Mouse (Mus musculus) lung, postnatal 0 days (tissue): ENCODE data around the gene Rtl9. TPM values are rescaled to one million over a fixed set of nuclear protein-coding genes. Genes with fewer than 3 reads are reported as not detected.

Experiments
- ATAC-seq: fragments of 200-750 bp; cut with Nextera tagmentation; 2 replicates; pipeline ENCODE4 v1.8.0; 2017; ENCODE audit warnings: moderate library complexity
- DNase-seq: peaks from one replicate; pipeline ENCODE4 v3.0.0-alpha.2; 2016; ENCODE audit warnings: low spot score
- H3K27ac ChIP-seq: fragments of 300-500 bp; sonication (generic); 2 replicates; pipeline ENCODE4 v1.5.1; 2014; ENCODE audit warnings: antibody characterized with exemption, mild to moderate bottlenecking, low read length, mixed read lengths
- H3K27me3 ChIP-seq: fragments of 300-500 bp; sonication (generic); replicated peaks from 2 replicates; pipeline ENCODE4 v1.6.1; 2014; ENCODE audit warnings: low read length, mixed read lengths; ENCODE audit not compliant: insufficient read depth
- H3K36me3 ChIP-seq: fragments of 300-500 bp; sonication (generic); 2 replicates; pipeline ENCODE4 v1.6.1; 2014; ENCODE audit warnings: low read length, mixed read lengths; ENCODE audit not compliant: insufficient read depth
- H3K4me1 ChIP-seq: fragments of 300-500 bp; sonication (generic); 2 replicates; pipeline ENCODE4 v1.6.1; 2014; ENCODE audit warnings: antibody characterized with exemption, low read depth, low read length, mixed read lengths; ENCODE audit not compliant: insufficient read depth
- H3K4me2 ChIP-seq: fragments of 300-500 bp; sonication (generic); replicated peaks from 2 replicates; pipeline ENCODE4 v1.6.1; 2014; ENCODE audit warnings: low read depth, mild to moderate bottlenecking, low read length, moderate library complexity, mixed read lengths
- H3K4me3 ChIP-seq: fragments of 300-500 bp; sonication (generic); 2 replicates; pipeline ENCODE4 v1.5.1; 2014; ENCODE audit warnings: low read depth, low read length
- H3K9ac ChIP-seq: fragments of 300-500 bp; sonication (generic); replicated peaks from 2 replicates; pipeline ENCODE4 v1.6.1; 2014; ENCODE audit warnings: low read depth, mild to moderate bottlenecking
- H3K9me3 ChIP-seq: fragments of 300-500 bp; sonication (generic); 2 replicates; pipeline ENCODE4 v1.6.1; 2016; ENCODE audit warnings: low read length, mixed read lengths
- CTCF ChIP-seq: IDR thresholded peaks from 2 replicates; pipeline ENCODE4 v1.5.1; 2016; ENCODE audit warnings: antibody characterized with exemption, mild to moderate bottlenecking
- EP300 ChIP-seq: IDR thresholded peaks from 2 replicates; pipeline ENCODE4 v1.6.1; 2016; ENCODE audit warnings: antibody characterized with exemption, mild to moderate bottlenecking, control low read depth
- WGBS: fragments of 180-500 bp; shearing (Covaris S2); extraction: QIAGEN DNeasy Blood & Tissue Kit; methylation state at CpG from one replicate; pipeline ENCODE4 v1.1.7; 2014; 5-methylcytosine and 5-hydroxymethylcytosine counted together
- polyA plus RNA-seq: library from polyadenylated mRNA; unstranded; fragments of >200 nt; fragmentation: Nextera tagmentation; extraction: Ambion mirVana; gene quantifications from 2 replicates; pipeline ENCODE4 v1.2.1, GENCODE M21; 2015

Rtl9 gene
- 0.08 TPM in 2 replicates for polyA plus RNA-seq

DNA sequence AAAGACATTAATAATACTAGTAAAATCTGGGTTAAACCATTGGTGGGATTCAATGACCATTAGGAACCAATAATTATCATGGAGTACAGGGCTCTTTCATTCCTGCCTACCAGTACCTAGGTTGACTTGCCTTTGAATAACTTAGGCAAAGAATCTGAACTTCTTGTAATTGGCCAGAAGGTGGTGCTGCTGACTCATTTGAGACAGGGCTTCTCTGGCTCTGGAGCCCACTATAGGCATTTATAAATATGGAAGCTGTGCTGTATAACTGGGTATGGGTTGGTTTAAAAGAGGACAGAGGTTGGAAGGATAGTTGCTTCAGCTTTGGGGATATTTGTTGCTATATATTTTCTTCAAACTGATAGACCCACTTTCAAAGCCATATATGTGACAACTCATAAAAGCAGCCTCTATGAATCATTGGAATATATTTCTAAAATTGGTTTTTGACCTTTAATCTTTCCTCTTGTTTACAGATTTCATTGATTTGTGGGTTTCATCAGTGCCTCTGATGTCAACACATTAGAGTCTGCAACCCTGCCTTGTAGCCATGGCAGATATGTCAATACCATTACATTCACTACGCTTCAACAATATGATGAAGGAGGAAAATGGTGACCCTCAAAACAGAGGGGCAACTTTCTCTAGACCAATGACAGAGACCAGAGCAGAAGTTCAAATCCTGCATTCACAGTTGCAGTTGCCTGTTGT is at the start of gene Rtl9:
Rtl9 (plus strand) TSS at position 551 of the 711 bp plus-strand sequence.
- 100% methylated on average over 1 of the region's 1 CpGs for WGBS
- ATAC-seq = no peak

DNA sequence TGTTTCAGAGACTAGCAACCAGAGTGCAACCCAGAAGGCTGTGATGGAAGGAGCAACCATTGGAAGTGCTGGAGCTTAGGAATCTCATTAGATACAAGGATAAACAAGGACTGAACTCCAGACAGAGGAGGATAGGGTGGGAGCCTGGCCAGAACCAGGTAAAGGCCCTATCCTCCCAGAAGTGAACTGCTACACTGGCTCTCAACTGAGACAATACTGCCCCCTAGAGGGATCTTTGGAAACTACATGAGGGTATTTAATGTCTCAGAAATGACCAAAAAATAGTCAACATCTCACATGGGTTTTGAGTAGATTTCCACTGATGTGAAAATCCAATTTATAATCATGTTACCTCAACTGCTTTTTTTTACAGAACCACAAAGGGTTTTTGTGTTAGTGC is 47.9 kb upstream of the Rtl9 start:
- no peak overlapping the region for H3K4me3 ChIP-seq
- DNase-seq = peak; percentile 19
- ATAC-seq = no peak
- no peaks in the 10 kb centered on the region for H3K9me3 ChIP-seq
- no peaks in the 10 kb centered on the region for H3K4me1 ChIP-seq
- H3K9ac ChIP-seq = no peak overlapping the region
- H3K27ac ChIP-seq = no peak overlapping the region
- no peaks in the 10 kb centered on the region for H3K36me3 ChIP-seq
- no peak for TF ChIP-seq EP300
- peak; percentile 68 for TF ChIP-seq CTCF
- no peaks in the 10 kb centered on the region for H3K27me3 ChIP-seq
- H3K4me2 ChIP-seq = no peak overlapping the region

More for the DNA sequence above, at the start of gene Rtl9:
- H3K4me2 ChIP-seq = no peak within 1 kb of the TSS
- H3K27me3 ChIP-seq = no peaks in the 10 kb centered on the region
- no peaks in the 10 kb centered on the region for H3K9me3 ChIP-seq
- no peaks in the 10 kb centered on the region for H3K4me1 ChIP-seq
- DNase-seq = peak; percentile 43
- no peaks in the 10 kb centered on the region for H3K36me3 ChIP-seq
- no peak within 1 kb of the TSS for H3K27ac ChIP-seq
- no peak for TF ChIP-seq EP300
- peak; percentile 76 for TF ChIP-seq CTCF
- no peak within 1 kb of the TSS for H3K4me3 ChIP-seq
- H3K9ac ChIP-seq = no peak within 1 kb of the TSS

- DNase-seq (peak; percentile 13), ATAC-seq (no peak)
- no peak overlapping the region for H3K27ac ChIP-seq
- H3K4me3 ChIP-seq = no peak overlapping the region
- H3K4me2 ChIP-seq = no peak overlapping the region
- no peaks in the 10 kb centered on the region for H3K36me3 ChIP-seq
- no peak for TF ChIP-seq EP300
- TF ChIP-seq CTCF = no peak
- no peak overlapping the region for H3K9ac ChIP-seq
- no peaks in the 10 kb centered on the region for H3K27me3 ChIP-seq
- WGBS = 74% methylated on average over 4 of the region's 4 CpGs
- H3K4me1 ChIP-seq = no peaks in the 10 kb centered on the region
- H3K9me3 ChIP-seq = no peaks in the 10 kb centered on the region
These were observed 47.5 kb upstream of the Rtl9 start for GRCm38 (mm10) chrX:143051921-143052320.

GRCm38 (mm10) chrX:143058829-143059228 is 40.6 kb upstream of the Rtl9 start:
- WGBS = 8% methylated on average over 12 of the region's 12 CpGs
- H3K27ac ChIP-seq = no peak overlapping the region
- DNase-seq = peak; percentile 62
- peak overlapping the region; percentile 32 for H3K4me2 ChIP-seq
- no peak for TF ChIP-seq EP300
- peak; percentile 87 for TF ChIP-seq CTCF
- H3K27me3 ChIP-seq = no peaks in the 10 kb centered on the region
- no peaks in the 10 kb centered on the region for H3K9me3 ChIP-seq
- no peaks in the 10 kb centered on the region for H3K4me1 ChIP-seq
- peak; percentile 67 for ATAC-seq
- no peak overlapping the region for H3K4me3 ChIP-seq
- H3K36me3 ChIP-seq = no peaks in the 10 kb centered on the region
- no peak overlapping the region for H3K9ac ChIP-seq

DNA sequence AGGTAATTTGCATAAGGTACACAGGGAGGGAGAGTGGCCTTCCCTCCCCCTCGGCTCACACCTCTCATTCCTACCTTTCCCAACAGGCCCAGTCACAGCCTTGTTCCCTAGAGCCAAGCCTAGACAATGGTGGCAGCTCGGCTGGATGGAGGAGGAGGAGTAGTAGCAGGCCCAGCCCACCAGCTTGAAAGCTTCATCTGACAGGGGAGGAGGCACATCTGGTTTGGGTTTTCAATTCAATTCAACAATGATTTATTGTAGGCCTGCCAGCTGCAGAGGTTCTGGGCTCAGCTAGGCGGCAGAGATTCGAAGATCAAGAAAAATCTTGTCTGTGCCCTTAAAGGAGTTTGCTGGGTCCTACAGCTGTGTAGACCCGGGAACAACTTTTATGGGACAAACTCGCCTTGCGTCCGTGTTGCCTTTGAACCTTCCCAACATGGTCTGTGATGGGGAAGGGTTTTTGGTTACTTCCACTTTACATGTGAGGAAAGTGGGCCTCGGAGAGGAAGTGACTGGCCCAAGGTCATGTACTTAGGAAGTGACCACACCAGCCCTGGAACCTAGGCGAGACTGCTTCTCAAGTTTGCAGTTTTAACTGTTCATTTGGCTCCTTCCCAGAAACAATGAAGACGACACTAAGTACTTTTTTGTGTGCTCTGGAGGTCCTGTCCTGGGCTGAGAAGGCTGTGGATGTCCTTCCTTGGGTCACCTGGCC is 36.6 kb upstream of the Rtl9 start:
- Histone ChIP-seq H3K27me3 (no peaks in the 10 kb centered on the region), H3K27ac (no peak overlapping the region), H3K4me1 (no peaks in the 10 kb centered on the region), H3K36me3 (no peaks in the 10 kb centered on the region), H3K9me3 (no peaks in the 10 kb centered on the region), H3K9ac (no peak overlapping the region), H3K4me2 (no peak overlapping the region), H3K4me3 (no peak overlapping the region)
- no peak for TF ChIP-seq EP300
- no peak for TF ChIP-seq CTCF
- WGBS = 55% methylated on average over 11 of the region's 11 CpGs
- no peak for ATAC-seq
- no peak for DNase-seq

GRCm38 (mm10) chrX:143063780-143064179 is 35.6 kb upstream of the Rtl9 start:
- Histone ChIP-seq H3K4me1 (no peaks in the 10 kb centered on the region), H3K36me3 (no peaks in the 10 kb centered on the region), H3K27me3 (no peaks in the 10 kb centered on the region), H3K9ac (no peak overlapping the region), H3K9me3 (no peaks in the 10 kb centered on the region), H3K4me3 (no peak overlapping the region), H3K27ac (no peak overlapping the region), H3K4me2 (no peak overlapping the region)
- WGBS = 47% methylated on average over 7 of the region's 7 CpGs
- peak; percentile 62 for ATAC-seq
- DNase-seq = peak; percentile 53
- TF ChIP-seq EP300 = no peak
- peak; percentile 33 for TF ChIP-seq CTCF
